Mouse (Mus musculus): ENCODE data around the gene Myo1d. TPM values are rescaled to one million over a fixed set of nuclear protein-coding genes. Genes with fewer than 3 reads are reported as not detected.

Myo1d gene
- polyA plus RNA-seq, 1 experiment from 2014 or later, result 15.8 TPM

DNA sequence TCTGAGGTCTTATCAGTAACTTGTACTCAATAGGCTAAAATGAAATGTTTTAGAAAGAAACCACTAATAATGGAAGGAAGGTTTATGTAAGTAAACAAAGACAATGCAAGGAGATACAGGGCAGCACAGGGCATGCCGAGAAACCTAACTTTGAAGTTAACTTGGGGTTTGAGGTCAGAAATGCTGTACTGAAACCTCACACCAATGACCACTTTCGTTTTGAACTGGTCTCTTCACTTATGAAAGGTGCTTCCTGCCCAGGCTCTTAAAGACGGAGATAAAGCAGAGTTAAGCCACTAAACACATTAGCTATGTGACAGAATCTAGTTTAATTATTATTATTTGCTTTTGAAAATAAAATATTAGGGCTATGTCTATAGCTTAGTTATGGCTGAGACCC, 204.0 kb downstream of the Myo1d start:
- WGBS, result 70% methylated on average over 3 of the region's 3 CpGs
- no peak for ATAC-seq (ENCODE audit: low FRiP score, low TSS enrichment)
- no peaks in the 10 kb centered on the region for H3K36me3 ChIP-seq (ENCODE audit: insufficient read depth, low read length)

DNA sequence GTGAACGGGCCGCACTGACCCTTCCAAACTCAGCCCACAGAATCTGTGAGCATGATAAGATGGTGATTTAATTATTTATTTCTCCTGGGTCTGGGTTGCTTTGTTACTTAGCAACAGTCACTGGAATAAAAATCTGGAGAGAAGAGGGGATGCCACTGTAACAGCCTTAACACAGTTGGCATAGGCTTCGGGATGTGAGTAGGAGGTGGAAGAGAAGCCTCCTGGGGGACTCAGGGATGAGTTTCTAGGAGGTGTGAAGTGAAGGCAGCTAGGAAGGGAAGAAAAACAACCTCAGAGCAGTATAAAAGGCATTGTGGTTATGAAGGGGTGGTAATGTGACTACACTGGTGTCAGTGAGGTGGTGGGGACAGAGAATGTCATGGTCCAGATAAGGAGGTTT, 213.5 kb downstream of the Myo1d start:
- H3K9ac ChIP-seq (replicated peaks; ENCODE audit: low read length), result no peak overlapping the region
- no peak for ATAC-seq (ENCODE audit: low FRiP score, low TSS enrichment)

More for the DNA sequence above, 204.0 kb downstream of the Myo1d start:
- H3K27ac ChIP-seq (ENCODE audit: low read length), result no peak overlapping the region
- H3K9me3 ChIP-seq (ENCODE audit: low read length), result no peaks in the 10 kb centered on the region
- no peak overlapping the region for H3K4me3 ChIP-seq (ENCODE audit: low read length)
- H3K27me3 ChIP-seq (ENCODE audit: insufficient read depth, low read length), result no peaks in the 10 kb centered on the region
- H3K4me1 ChIP-seq (ENCODE audit: insufficient read depth, low read length), result peaks cover 7% of the 10 kb centered on the region
- no peak overlapping the region for H3K4me2 ChIP-seq (replicated peaks; ENCODE audit: low read depth, low read length)
- H3K9ac ChIP-seq (replicated peaks; ENCODE audit: low read length), result no peak overlapping the region

DNA sequence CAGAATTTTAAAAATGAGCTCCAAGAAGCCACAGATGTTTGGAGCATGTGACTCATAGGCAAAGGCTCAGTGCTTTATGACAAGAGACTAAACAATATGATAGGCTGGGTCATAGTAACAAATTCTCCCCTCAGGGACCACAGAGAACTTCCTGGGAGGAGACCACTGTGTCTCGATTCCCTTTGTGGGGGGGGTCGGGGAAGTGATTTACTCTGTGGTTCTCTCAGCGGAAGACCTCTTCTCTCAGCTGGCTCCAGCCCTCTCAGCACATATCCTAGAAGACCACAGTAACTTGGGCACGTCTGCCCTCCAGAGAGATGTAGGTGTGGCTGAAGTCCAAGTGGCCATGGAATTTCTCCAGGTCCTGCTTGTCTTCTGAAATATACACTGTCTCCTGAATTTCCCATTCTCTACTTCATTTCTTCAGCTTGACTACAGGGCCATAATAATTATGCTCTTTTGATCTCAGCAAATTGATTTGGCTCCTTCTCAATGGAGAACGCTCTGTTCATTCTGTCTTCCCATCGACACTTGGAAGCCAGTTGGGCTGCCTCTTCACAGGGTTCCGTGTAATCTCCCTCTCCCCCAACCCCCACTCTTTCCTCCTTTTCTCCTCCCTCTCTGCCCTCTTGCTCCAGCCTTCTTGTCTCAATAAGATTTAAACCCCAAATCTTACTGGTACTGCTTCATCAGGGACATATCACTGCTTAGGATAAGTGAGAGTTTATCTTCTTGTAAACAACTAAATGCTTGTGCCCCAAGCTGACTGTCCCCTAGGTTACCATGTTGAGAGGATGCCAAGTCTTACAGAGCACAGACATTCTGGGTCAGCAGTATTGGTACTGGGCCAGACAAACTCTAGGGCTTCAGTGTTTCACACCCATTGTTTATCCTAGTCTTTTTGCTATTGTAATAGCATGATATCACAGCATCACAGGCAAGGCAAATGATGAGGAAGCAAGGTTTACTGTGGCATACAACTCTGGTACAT, 214.6 kb downstream of the Myo1d start:
- ATAC-seq (ENCODE audit: low FRiP score, low TSS enrichment), result no peak
- WGBS, result 63% methylated on average over 7 of the region's 7 CpGs
- H3K27ac ChIP-seq (ENCODE audit: low read length), result no peak overlapping the region
- no peaks in the 10 kb centered on the region for H3K27me3 ChIP-seq (ENCODE audit: insufficient read depth, low read length)
- H3K4me1 ChIP-seq (ENCODE audit: insufficient read depth, low read length), result no peaks in the 10 kb centered on the region
- no peak overlapping the region for H3K4me3 ChIP-seq (ENCODE audit: low read length)
- no peak overlapping the region for H3K4me2 ChIP-seq (replicated peaks; ENCODE audit: low read depth, low read length)
- no peaks in the 10 kb centered on the region for H3K9me3 ChIP-seq (ENCODE audit: low read length)
- H3K9ac ChIP-seq (replicated peaks; ENCODE audit: low read length), result no peak overlapping the region
- no peaks in the 10 kb centered on the region for H3K36me3 ChIP-seq (ENCODE audit: insufficient read depth, low read length)

More for the DNA sequence above, 213.5 kb downstream of the Myo1d start:
- Histone ChIP-seq H3K36me3 (ENCODE audit: insufficient read depth, low read length) (no peaks in the 10 kb centered on the region), H3K4me3 (ENCODE audit: low read length) (no peak overlapping the region), H3K4me2 (replicated peaks; ENCODE audit: low read depth, low read length) (no peak overlapping the region), H3K4me1 (ENCODE audit: insufficient read depth, low read length) (no peaks in the 10 kb centered on the region), H3K9me3 (ENCODE audit: low read length) (no peaks in the 10 kb centered on the region), H3K27me3 (ENCODE audit: insufficient read depth, low read length) (no peaks in the 10 kb centered on the region), H3K27ac (ENCODE audit: low read length) (no peak overlapping the region)
- WGBS, result 70% methylated on average over 3 of the region's 3 CpGs

DNA sequence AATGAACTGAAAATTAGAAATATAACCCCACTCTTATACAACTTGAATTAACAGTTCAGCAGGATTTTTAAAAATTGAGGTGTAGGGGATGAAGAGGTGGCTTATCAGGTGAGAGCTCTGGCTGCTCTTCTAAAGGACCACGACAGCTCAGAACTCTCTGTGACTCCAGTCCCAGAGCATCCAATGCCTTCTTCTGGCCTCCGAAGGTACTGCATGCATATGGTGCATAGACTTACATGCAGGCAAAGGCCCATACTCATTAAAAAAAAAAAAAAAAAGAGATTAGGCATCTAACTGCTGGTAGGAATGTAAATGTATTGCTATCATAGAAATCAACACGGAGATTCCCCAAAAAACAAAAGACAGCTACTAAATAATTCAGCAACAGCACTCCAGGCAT, 217.3 kb downstream of the Myo1d start:
- H3K36me3 ChIP-seq (ENCODE audit: insufficient read depth, low read length), result no peaks in the 10 kb centered on the region
- H3K27ac ChIP-seq (ENCODE audit: low read length), result no peak overlapping the region
- no peak overlapping the region for H3K9ac ChIP-seq (replicated peaks; ENCODE audit: low read length)
- no peak overlapping the region for H3K4me3 ChIP-seq (ENCODE audit: low read length)
- H3K4me2 ChIP-seq (replicated peaks; ENCODE audit: low read depth, low read length), result no peak overlapping the region
- ATAC-seq (ENCODE audit: low FRiP score, low TSS enrichment), result no peak
- no peaks in the 10 kb centered on the region for H3K27me3 ChIP-seq (ENCODE audit: insufficient read depth, low read length)
- H3K9me3 ChIP-seq (ENCODE audit: low read length), result no peaks in the 10 kb centered on the region
- H3K4me1 ChIP-seq (ENCODE audit: insufficient read depth, low read length), result no peaks in the 10 kb centered on the region
- WGBS, result 56% methylated on average over 3 of the region's 3 CpGs

DNA sequence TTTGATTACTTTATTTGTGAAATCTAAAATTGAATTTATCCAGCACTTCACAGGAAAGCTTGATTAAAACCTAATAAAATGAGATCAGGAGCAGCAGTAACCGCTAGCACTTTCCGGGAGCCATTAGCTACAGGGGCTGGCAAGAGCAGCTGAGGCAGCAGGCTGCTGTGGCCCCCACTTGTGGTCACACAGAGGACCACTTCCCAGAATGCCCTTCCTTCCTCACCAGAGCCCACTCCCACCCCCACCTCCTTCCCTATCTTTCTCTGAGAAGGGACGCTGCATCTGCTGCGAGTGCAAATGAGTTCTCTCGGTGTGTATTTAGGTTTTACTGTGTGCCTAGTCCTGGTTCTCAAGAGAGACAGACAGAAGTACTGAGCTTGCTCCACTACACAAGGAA, 219.1 kb downstream of the Myo1d start:
- H3K4me3 ChIP-seq (ENCODE audit: low read length), result no peak overlapping the region
- H3K9me3 ChIP-seq (ENCODE audit: low read length), result no peaks in the 10 kb centered on the region
- no peak for ATAC-seq (ENCODE audit: low FRiP score, low TSS enrichment)
- no peaks in the 10 kb centered on the region for H3K27me3 ChIP-seq (ENCODE audit: insufficient read depth, low read length)
- H3K9ac ChIP-seq (replicated peaks; ENCODE audit: low read length), result no peak overlapping the region
- no peaks in the 10 kb centered on the region for H3K4me1 ChIP-seq (ENCODE audit: insufficient read depth, low read length)
- H3K27ac ChIP-seq (ENCODE audit: low read length), result no peak overlapping the region
- H3K36me3 ChIP-seq (ENCODE audit: insufficient read depth, low read length), result no peaks in the 10 kb centered on the region
- no peak overlapping the region for H3K4me2 ChIP-seq (replicated peaks; ENCODE audit: low read depth, low read length)
- WGBS, result 73% methylated on average over 5 of the region's 5 CpGs

DNA sequence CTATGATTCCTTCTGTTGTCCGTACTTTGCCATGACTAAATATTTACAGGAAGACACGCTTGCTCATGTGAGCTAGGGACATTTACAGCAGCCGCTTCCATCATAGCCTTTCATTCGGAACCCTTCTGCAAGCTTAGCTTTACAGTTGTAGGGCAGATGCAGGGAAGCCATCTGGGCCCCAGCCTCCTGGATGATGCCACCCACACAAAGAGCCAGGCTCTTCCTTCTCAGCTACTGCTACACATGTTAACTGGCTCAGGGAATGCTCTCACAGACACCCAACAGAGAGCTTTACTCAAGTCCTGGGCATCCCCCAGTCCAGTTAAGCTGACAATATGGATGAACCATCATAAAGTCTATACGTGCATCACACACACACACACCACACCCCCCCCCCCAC, 224.4 kb downstream of the Myo1d start:
- Histone ChIP-seq H3K4me2 (replicated peaks; ENCODE audit: low read depth, low read length) (no peak overlapping the region), H3K36me3 (ENCODE audit: insufficient read depth, low read length) (no peaks in the 10 kb centered on the region), H3K27me3 (ENCODE audit: insufficient read depth, low read length) (no peaks in the 10 kb centered on the region), H3K27ac (ENCODE audit: low read length) (no peak overlapping the region), H3K9ac (replicated peaks; ENCODE audit: low read length) (no peak overlapping the region), H3K4me1 (ENCODE audit: insufficient read depth, low read length) (no peaks in the 10 kb centered on the region), H3K9me3 (ENCODE audit: low read length) (no peaks in the 10 kb centered on the region), H3K4me3 (ENCODE audit: low read length) (no peak overlapping the region)
- 93% methylated on average over 5 of the region's 5 CpGs for WGBS
- ATAC-seq (ENCODE audit: low FRiP score, low TSS enrichment), result no peak

DNA sequence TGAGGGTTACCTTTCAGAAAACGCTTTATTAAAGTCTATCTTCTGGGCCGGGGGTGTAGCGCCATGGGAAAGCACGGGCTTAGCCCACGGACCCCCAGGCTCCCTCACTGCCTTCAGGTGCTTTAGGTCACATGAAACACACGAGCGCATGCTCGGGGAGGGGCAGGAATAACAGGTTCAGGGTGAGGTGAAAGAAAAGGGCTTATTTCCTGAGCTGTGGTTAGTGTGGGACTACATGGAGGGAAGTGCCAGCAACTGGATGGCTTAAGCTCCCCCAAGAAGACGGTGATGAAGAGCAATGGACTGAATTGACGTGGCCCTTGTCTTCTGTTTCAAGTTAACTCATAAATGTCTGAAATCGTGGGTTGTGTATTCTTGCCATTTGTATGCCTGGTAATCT, 226.8 kb downstream of the Myo1d start:
- Histone ChIP-seq H3K9me3 (ENCODE audit: low read length) (no peaks in the 10 kb centered on the region), H3K4me3 (ENCODE audit: low read length) (no peak overlapping the region), H3K4me2 (replicated peaks; ENCODE audit: low read depth, low read length) (no peak overlapping the region), H3K9ac (replicated peaks; ENCODE audit: low read length) (no peak overlapping the region), H3K27ac (ENCODE audit: low read length) (no peak overlapping the region), H3K36me3 (ENCODE audit: insufficient read depth, low read length) (no peaks in the 10 kb centered on the region), H3K4me1 (ENCODE audit: insufficient read depth, low read length) (no peaks in the 10 kb centered on the region), H3K27me3 (ENCODE audit: insufficient read depth, low read length) (no peaks in the 10 kb centered on the region)
- ATAC-seq (ENCODE audit: low FRiP score, low TSS enrichment), result no peak
- WGBS, result 73% methylated on average over 11 of the region's 11 CpGs

DNA sequence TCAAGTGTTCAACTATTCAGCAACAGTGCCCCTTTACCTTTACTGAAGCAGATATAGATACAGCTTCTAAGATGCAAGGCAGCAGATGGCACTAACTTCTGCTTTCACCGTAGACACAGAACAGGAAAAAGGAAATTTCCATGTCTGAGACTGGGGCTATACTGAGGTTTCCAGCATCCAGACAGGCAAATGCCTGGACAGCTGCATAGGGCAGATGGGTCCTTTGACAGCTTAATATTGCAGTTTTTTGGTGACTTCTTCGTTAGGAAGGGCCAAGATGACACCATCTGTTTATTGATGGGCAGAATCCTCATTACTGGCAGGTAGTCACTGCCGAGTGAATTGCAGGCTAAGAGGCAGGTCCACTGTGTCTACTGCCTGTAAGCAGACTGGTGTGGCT, 228.2 kb downstream of the Myo1d start:
- ATAC-seq (ENCODE audit: low FRiP score, low TSS enrichment), result no peak
- H3K4me1 ChIP-seq (ENCODE audit: insufficient read depth, low read length), result no peaks in the 10 kb centered on the region
- no peak overlapping the region for H3K4me3 ChIP-seq (ENCODE audit: low read length)
- no peaks in the 10 kb centered on the region for H3K27me3 ChIP-seq (ENCODE audit: insufficient read depth, low read length)
- no peaks in the 10 kb centered on the region for H3K9me3 ChIP-seq (ENCODE audit: low read length)
- H3K9ac ChIP-seq (replicated peaks; ENCODE audit: low read length), result no peak overlapping the region
- WGBS, result 55% methylated on average over 3 of the region's 3 CpGs
- H3K27ac ChIP-seq (ENCODE audit: low read length), result no peak overlapping the region
- no peaks in the 10 kb centered on the region for H3K36me3 ChIP-seq (ENCODE audit: insufficient read depth, low read length)
- no peak overlapping the region for H3K4me2 ChIP-seq (replicated peaks; ENCODE audit: low read depth, low read length)

DNA sequence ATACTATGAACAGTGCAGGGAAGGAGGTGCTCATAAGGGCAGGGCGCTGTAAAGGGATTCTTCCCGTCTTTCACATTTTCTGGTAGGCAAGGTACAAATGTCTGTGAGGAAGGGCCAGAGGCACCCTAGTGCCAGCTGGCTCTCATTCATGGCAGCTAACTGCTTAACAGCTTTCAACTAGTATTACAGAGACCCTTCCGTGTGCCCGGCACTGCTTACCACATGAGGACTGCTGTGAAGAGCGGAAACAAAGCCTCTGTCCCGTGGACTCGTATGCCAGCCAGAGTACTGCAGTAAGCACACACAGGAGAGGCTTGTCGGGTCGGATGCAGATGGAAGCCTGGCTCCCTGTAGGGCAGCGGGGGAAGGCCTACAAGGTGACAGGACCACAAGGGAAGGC, 229.6 kb downstream of the Myo1d start:
- Histone ChIP-seq H3K27me3 (ENCODE audit: insufficient read depth, low read length) (no peaks in the 10 kb centered on the region), H3K9me3 (ENCODE audit: low read length) (no peaks in the 10 kb centered on the region), H3K4me3 (ENCODE audit: low read length) (no peak overlapping the region), H3K27ac (ENCODE audit: low read length) (no peak overlapping the region), H3K4me1 (ENCODE audit: insufficient read depth, low read length) (no peaks in the 10 kb centered on the region), H3K9ac (replicated peaks; ENCODE audit: low read length) (no peak overlapping the region), H3K4me2 (replicated peaks; ENCODE audit: low read depth, low read length) (no peak overlapping the region), H3K36me3 (ENCODE audit: insufficient read depth, low read length) (no peaks in the 10 kb centered on the region)
- WGBS, result 81% methylated on average over 10 of the region's 10 CpGs
- no peak for ATAC-seq (ENCODE audit: low FRiP score, low TSS enrichment)

DNA sequence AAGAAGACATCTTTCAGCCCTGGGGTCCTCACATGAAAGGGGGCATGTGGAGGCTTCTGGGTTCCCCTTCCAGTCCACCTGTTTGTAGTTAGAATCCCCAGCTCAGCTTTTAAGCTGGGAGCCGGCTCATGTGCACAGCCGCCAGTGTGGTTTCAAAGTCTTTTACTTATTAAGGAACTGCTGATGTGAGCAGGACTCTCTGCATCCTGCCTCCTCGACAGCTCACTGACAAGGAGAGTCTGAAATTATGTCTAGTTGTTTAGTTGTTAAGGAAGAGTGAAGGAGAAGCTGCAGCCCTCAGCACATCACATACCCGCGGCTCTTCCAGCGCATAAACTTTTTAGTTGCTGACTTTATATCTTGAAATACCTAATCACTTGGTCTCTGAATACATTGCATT, 230.0 kb downstream of the Myo1d start:
- Histone ChIP-seq H3K27ac (ENCODE audit: low read length) (no peak overlapping the region), H3K27me3 (ENCODE audit: insufficient read depth, low read length) (no peaks in the 10 kb centered on the region), H3K4me2 (replicated peaks; ENCODE audit: low read depth, low read length) (no peak overlapping the region), H3K36me3 (ENCODE audit: insufficient read depth, low read length) (no peaks in the 10 kb centered on the region), H3K4me3 (ENCODE audit: low read length) (no peak overlapping the region), H3K9ac (replicated peaks; ENCODE audit: low read length) (no peak overlapping the region), H3K4me1 (ENCODE audit: insufficient read depth, low read length) (no peaks in the 10 kb centered on the region), H3K9me3 (ENCODE audit: low read length) (no peaks in the 10 kb centered on the region)
- 69% methylated on average over 6 of the region's 6 CpGs for WGBS
- ATAC-seq (ENCODE audit: low FRiP score, low TSS enrichment), result no peak

Measured in kidney, embryonic 16.5 days (tissue).